Mouse (Mus musculus): Measurements from ENCODE around the gene Lims1. TPM values are rescaled to one million over a fixed set of nuclear protein-coding genes. Genes with fewer than 3 reads are reported as not detected.

The Lims1 gene
- total RNA-seq, 2 experiments from 2014 or later: 72.9 to 85.1 TPM

DNA sequence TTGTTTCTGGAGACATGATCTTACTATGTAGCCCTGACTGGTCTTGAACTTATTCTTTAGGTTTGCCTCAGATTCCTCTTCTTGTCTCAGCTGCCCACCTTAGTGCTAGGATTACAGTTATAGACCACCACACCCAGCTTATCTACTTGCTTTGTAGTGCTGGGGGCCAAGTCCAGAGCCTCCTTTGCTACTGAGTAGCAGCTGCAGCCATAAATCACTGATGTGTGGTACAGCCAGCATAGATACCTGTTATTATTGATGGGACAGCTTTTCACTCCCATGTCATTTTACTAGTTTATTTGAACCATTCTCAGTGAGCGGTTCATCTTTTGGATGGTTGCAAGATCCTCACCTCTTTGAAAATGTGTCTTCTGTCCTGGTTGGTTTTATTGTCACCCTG is 56.4 kb downstream of the Lims1 start:
- ATAC-seq (replicated peaks; ENCODE audit: poor library complexity, severe bottlenecking): no peak

DNA sequence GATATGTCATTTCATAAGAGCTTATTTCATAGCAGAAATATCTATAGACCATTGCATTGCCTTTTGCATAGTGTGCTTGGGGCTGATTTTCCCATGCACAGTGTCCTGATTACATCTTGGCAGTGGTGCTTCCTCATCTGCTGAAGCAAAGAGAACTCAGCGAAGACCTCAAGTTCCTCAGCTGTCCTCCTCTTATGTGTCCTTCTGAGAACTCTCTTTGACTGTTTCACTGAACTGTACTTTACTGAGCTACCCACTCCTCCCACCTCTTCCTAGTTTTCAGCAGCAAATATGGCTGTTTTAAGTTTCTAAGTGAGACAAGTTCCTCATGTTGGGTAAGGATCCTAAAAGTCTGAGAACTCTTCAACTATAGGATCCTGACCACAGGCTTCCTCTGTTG is 58.6 kb downstream of the Lims1 start:
- ATAC-seq (replicated peaks; ENCODE audit: poor library complexity, severe bottlenecking): peak; percentile 73

DNA sequence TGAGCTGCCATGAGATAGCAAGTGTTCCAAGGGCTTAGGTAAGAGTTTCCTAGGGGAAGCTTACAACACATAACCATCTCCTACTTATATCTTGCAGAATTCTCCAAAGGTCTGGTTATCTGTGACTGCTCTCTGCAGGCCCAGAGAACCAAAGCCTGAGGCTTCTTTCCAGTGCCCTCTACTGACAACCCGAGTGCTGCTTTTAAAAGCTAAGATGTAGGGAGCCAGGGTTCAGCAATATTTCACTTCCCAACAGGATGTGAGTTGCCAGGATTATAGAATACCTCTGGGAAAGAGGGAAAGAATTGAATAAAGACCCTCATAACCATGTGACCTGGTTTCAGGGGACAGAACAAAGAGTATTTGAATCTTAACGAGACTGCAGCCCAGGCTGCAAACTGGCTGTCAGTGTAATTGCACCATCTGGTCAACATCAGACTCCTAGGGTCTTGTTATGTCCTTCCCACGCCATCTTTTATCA is 59.4 kb downstream of the Lims1 start:
- ATAC-seq (replicated peaks; ENCODE audit: poor library complexity, severe bottlenecking): peak; percentile 29; the same call in 1 of the 2 replicates

DNA sequence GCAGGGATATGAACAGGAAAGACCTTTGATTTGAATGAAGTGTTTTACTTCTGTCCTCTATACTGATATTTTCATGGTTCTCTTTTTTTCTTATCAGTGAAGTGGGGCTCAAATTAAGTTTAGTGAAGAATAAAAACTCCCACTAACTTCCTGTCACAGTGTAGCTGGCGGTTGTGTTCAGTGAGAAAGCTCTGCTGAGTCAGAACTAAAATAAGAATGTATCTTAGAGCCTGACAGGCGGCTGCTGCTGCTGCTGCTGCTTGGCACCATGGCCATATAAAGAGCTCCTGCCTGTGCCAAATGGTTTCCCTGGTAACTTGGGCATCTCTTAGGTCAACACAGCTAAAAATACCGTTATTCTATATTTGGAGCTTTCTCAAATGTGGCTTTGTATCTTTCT is 60.0 kb downstream of the Lims1 start:
- peak; percentile 36 for ATAC-seq (replicated peaks; ENCODE audit: poor library complexity, severe bottlenecking)

DNA sequence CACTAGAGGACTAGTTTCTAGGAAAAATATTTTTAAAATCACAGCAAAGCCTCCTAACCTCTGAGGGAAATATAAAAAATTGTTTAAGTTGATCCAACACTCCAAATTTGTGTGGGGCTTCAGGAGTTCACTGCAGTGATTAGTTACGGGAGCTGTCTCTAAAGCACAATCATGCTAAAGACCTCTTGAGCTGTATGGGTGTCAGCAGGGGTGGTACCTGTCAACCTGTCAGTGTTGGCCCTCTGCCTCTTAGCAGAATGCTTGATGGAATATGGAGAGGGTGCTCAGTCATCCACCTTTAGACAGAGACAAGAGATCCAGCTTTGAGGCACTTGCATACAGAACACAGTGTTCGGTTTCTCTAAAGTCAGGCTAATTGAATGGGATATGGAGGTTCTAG is 60.5 kb downstream of the Lims1 start:
- ATAC-seq (replicated peaks; ENCODE audit: poor library complexity, severe bottlenecking): no peak

DNA sequence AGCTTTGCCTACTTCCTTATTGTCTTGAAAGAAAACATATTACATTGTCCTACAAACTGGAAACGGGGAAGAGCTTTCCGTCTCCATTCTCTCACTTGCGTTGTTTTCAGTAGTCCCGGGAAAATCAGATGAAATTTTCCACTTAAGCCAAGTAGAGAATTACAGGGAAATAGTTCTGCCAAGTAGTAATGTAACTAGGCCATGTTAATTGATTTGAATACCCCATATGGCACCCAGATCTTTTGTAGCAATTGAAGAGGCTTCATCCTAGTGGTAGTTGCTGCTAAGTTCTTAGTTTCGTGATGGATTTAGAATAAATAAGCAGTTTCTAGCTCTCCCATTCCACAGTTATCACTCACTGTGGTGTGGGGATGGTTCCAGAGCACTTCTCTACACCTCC is 62.4 kb downstream of the Lims1 start:
- no peak for ATAC-seq (replicated peaks; ENCODE audit: poor library complexity, severe bottlenecking)

DNA sequence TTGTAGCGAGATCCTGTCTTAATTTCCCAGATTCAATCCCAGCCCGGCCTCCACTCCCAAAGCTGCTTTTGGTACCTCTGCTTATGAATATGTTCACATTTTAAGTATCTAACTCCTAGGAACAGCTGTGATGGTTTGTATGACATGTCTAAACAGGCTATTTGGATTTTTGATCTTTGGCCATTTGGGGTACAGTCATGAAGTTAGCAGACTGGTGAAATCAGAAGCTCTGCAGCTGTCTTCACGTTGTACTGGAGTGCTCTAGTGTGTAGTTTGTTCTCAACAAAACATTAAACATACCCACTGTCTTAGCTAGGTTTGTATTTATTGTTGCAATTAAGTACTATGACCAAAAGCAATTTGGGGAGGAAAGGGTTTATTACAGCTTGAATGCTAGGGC is 63.7 kb downstream of the Lims1 start:
- no peak for ATAC-seq (replicated peaks; ENCODE audit: poor library complexity, severe bottlenecking)

DNA sequence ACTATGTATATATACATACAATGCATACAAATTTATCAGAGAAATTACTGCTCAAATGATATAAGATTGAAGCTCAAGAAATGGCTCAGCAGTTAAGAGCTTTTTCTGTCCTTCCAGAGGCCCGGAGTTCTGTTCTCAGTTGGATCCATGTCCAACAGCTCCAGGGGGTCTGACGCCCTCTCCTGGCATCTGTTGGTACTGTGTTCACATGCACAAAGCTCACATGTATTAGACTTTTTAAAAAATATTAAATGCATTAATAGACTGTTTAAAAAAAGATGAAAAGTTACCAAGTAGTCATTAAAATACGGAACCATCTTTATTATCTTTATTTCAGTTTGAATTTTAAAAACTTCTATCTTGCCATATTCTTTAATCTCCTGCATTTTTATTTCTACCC is 65.4 kb downstream of the Lims1 start:
- ATAC-seq (replicated peaks; ENCODE audit: poor library complexity, severe bottlenecking): no peak

DNA sequence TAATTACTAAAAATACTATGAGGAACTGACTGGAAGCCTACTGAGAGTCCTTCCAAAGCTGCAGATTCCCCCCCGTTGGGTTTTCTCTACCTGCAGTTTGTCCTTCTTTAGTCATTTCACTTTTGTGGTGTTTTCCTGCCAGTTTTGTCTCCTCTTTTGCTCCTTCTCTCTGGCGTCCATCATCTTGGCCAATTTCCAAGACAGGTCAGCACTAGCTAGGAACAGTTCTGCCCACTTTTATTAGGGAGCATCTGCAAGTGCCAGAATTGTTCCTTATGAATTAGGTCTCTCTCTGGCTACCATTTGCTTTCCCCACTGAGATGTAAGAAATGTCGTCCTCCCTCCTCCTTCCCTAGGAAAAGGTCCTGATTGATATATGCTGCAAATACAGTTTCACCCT is 65.9 kb downstream of the Lims1 start:
- ATAC-seq (replicated peaks; ENCODE audit: poor library complexity, severe bottlenecking): no peak

DNA sequence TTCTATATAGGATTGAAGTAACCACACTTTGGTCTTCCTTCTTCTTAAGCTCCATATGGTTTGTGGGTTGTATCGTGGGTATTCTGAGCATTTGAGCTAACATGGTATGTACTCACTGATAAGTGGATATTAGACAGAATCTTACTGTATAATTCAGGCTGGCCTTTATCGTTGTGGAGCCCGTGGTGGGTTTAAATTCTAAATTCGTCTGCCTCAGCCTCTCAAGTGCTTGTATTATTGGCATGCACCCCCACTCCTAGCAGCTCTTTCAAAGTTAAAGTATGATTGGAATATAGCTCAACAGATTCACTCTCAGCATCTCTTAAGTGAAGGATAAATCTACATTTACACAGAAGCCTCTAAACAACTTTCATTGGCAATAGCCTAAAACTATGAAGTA is 69.2 kb downstream of the Lims1 start:
- ATAC-seq (replicated peaks; ENCODE audit: poor library complexity, severe bottlenecking): no peak

DNA sequence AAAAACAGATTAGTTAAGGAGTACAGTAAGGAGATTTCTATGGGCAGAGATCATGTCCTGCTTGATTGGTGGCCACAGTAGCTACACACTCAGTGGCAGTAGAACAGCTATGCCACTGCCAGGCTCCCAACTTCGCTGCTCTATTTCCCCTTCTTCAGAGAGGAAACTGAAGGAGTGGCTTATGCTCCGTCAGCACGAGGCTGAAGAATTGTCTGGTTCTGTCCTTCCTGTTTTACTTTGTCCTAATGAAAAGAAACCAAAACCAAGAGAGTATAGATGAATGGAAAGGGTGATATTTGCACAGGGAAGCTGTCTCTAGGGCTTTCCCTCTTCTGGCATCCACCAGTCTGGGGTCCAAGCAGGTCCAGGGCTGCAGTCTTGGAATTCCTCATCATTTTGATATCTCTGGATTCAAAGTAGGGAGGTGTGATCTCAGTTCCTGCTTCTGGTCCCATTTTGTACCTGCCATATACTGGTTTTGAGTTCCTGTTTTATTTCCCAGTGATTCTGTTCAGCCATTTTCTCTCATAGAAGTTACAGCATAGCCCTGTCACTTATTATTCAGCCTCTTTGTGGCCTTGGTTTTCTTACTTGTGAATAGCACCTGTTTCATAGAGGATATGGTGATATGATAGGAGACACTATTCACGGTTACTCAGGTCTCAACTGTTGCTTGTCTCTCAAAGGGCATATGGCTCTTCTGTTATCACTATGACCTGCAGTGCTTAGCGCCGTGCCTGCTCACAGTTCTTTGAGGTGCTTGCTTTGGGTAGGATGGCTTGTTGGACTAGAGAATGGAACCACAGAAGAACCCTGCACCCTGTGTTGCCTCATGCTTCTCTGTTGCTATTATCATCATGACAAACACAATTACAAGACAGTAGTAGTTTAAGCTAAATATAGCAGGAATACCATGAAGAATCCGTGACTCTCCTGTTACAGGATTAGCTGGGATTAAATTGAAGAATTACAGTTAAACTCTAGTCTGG is 70.1 kb downstream of the Lims1 start:
- peak; percentile 97 for ATAC-seq (replicated peaks; ENCODE audit: poor library complexity, severe bottlenecking)

DNA sequence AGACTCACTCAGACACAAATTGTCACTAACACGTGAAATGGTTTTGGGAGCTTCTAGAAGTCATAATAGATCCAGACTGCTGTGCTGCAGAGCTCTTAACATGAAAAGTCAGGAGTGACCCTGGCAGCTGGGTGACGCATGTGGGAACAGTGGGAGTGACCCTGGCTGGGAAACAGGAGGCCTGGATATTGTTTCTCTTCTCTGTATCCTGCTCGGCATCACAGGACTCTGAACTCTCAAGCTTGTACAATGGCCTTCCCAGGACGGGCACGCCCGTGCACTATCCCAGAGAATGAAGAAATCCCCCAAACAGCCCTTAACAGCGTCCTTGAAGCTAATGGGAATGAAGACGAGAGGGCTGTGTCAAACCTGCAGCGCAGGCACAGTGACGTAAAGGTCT is 70.9 kb downstream of the Lims1 start:
- ATAC-seq (replicated peaks; ENCODE audit: poor library complexity, severe bottlenecking): no peak

DNA sequence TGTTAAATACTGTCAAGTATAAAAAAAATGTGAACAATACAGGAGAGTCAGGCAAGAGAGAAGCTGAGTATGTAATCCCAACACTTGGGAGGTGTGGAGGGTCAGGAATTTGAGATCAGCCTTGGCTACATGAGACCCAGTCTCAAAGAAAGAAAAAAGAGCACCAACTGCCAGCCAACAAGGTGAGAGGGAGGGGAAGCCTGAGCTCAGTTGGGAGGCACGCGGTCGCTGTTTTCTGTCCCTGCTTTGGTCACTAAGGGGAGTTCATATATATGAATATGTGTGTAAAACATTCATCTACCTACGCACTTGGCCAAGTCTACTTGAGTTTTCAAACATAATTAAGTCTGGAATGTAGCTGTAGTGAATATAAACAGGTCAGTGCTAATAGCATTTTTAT is 72.0 kb downstream of the Lims1 start:
- ATAC-seq (replicated peaks; ENCODE audit: poor library complexity, severe bottlenecking): no peak

DNA sequence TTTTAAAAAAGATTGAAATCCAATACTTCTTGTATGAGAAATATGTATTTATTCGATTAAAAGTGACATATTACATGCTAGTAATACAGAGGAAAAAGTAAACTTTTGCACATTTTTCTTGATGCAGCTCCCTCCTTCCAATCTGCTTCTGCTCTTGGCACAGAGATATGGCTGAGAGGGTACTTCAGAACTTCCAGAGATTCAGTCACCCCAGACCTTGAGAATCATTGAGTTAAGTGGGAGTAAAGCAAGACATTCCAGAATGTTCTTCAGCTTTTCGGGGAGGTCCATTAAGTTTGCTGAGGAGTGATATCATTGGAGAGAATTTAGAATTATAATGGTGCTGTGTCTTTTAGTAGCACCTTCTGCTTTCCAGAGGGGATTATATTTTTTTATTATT is 72.5 kb downstream of the Lims1 start:
- ATAC-seq (replicated peaks; ENCODE audit: poor library complexity, severe bottlenecking): no peak

DNA sequence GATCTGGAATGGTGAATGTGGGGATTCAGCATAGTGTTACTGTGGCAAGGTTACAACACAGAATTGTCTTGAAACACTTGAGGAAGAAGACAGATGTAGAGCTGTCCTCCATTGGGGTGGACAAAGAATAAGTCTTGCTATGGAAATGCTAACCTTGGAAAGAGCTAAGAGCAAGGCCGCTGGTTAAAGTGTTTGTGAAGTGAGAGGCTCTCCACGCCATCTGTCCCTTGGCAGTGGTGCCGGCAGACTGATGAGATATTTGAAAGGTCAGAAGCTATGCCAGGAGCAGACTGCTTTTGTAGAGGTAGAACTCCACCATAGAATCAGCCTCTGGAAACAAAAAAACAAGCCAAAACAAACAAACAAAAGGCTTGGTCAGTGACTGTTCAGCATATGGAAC is 73.3 kb downstream of the Lims1 start:
- ATAC-seq (replicated peaks; ENCODE audit: poor library complexity, severe bottlenecking): no peak

DNA sequence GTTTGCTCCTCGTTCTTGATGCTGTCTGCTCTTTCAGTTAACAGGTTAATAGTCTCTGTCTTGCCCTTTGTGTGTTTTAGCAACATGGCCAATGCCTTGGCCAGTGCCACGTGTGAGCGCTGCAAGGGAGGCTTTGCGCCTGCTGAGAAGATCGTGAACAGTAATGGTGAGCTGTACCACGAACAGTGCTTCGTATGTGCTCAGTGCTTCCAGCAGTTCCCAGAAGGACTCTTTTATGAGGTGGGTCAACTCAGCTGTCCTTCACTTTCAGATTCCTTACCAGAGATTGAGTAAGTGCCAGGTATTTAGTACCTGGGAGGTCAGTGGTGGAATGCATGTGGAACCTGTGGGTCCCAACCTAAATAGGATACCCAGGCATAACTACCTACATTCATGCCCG is 75.7 kb downstream of the Lims1 start:
- ATAC-seq (replicated peaks; ENCODE audit: poor library complexity, severe bottlenecking): 0 out of 2 replicates have a peak, but pooled peaks have one; percentile 16

DNA sequence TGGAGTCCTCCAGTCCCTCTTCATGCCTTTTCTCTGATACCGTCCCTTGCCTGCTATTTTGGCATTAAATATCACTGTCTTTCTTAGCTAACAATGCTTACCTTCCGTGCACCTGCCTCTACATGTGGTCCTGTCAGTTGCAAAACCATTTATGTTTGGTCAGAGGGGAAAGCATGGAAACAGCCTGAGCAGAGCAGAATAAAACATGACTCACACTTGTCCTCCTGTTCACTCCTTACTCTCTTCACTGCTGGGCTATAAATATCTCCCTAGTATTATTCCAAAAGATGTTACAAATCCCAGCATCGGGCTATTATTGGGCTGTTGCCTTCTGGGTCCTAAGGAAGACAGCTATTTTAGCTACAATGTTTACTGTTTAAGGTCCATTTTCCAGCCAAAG is 78.6 kb downstream of the Lims1 start:
- ATAC-seq (replicated peaks; ENCODE audit: poor library complexity, severe bottlenecking): no peak

DNA sequence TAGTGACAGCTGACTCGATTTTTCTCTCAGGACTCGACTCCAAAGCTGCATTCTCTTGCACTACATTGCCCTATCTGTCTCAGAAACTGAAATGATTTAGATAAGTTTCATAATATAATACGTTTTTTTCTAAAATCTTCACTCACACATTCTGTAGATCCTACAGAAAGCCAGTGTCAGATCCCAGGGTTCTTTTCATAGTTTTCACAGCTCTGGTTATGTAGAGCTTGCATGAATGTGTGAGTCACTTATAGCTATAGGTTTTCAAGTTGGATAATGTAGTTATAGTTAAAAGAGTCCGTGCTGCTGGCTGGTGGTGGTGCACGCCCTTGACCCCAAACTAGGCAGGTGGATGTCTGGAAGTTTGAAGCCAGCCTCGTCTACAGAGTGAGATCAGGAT is 81.4 kb downstream of the Lims1 start:
- no peak for ATAC-seq (replicated peaks; ENCODE audit: poor library complexity, severe bottlenecking)

DNA sequence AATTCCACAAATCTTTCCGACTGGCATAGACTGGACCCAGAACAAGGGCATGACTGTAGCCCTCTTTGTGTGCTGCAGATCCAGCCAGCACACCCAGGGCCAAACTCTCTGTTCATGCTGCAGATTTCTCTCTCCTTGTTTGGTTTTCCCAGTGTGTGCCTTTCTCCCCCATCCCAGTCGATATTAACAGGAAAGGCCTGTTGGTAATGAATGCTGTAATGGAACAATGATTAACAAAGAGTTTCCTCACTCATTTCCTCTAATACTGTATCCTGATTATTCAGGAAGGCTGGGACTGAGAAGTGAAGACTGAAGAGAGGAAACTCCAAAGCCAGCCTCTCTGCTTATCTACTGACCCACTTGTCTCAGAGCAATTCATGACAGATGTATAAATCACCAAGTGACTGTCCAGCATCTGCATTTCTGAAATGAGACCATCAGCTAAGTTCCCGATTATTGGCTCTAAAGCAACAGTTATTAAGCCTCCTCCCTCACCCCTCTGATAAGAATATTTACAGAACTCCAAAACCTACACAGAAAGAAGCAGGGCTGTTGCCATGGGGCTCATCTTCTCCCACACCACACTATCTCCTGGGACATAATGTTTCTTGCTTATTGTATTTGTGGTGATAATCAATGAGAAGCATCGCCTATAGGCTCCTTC is 82.2 kb downstream of the Lims1 start:
- ATAC-seq (replicated peaks; ENCODE audit: poor library complexity, severe bottlenecking): peak; percentile 23

DNA sequence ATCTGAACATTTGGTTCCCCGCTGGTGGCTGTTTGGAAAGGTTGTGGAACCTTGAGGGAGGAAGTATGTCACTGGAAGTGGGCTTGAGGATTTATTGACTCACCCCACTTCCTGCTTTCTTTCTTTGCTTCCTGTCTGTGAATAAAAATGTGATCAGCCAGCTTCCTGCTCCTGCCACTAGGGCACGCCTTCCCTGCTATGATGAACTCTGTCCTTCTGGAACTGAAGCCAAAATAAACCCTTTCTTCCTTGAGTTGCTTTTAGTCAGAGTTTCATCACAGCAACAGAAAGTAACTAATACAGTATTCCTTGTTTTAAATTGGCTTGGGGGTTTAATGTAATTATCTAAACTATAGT is 82.7 kb downstream of the Lims1 start:
- peak; percentile 92 for ATAC-seq (replicated peaks; ENCODE audit: poor library complexity, severe bottlenecking)

DNA sequence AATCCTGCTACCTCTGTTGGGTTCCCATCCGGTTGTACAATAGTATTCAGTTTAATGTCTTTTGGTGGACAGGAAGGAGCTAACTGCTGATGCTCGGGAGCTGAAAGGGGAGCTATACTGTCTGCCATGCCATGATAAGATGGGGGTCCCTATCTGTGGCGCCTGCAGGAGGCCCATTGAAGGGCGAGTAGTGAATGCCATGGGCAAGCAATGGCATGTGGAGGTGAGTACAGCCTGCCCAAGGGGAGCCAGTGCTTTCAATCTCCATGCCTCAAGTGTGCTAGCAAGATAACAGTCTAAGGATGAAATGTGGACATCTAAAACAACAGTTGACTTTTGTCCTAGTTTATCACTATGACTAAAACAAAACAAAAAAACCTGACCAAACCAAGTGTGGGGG is 89.1 kb downstream of the Lims1 start:
- no peak for ATAC-seq (replicated peaks; ENCODE audit: poor library complexity, severe bottlenecking)

DNA sequence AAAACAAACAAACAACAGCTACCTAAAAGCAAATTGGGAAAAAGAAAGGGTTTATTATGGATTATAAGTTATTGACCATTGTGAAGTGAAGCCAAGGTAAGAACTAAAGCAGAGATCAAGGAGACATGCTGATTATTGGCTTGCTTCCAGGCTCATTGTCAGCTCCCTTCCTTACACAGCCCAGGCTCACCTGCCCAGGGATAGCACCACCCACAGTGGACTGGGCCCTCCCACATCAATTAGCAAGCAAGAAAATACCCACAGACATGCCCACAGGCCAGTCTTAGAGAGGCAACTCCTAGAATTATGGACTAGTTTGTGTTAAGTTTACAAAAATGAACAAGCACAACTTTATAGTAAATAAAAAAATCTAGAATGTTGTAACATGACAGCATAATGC is 89.6 kb downstream of the Lims1 start:
- ATAC-seq (replicated peaks; ENCODE audit: poor library complexity, severe bottlenecking): no peak

Data from granulocyte monocyte progenitor cell, adult 5-6 weeks (primary cell).